Mouse (Mus musculus): Measurements from ENCODE around the gene Ndufs5. TPM values are rescaled to one million over a fixed set of nuclear protein-coding genes. Genes with fewer than 3 reads are reported as not detected.
A peak's percentile ranks its signal among the peaks of the same experiment; 100 is the strongest.

The Ndufs5 gene
- polyA plus RNA-seq, 1 experiment: 16.5 TPM

- no peaks in the 10 kb centered on the region for H3K36me3 ChIP-seq (ENCODE audit: control insufficient read depth, insufficient read depth, low read length)
- no peak overlapping the region for H3K27ac ChIP-seq (ENCODE audit: insufficient read depth, low read depth, low read length)
- TF ChIP-seq CTCF (IDR thresholded peaks at IDR 0.05; ENCODE audit: extremely low read depth, insufficient read length, insufficient replicate concordance, low read depth, low read length): no peak
- no peak for TF ChIP-seq POLR2A (IDR thresholded peaks at IDR 0.05; ENCODE audit: low read depth, low read length)
- peaks cover 2% of the 10 kb centered on the region; the same call in 1 of the 2 replicates for H3K4me1 ChIP-seq (ENCODE audit: control insufficient read depth, insufficient read depth, insufficient read length, low read length)
- H3K4me3 ChIP-seq (ENCODE audit: low read depth, low read length): peak overlapping the region; percentile 84
- H3K27me3 ChIP-seq (ENCODE audit: control insufficient read depth, insufficient read depth, low read length): 0 out of 2 replicates have a peak, but pooled peaks cover 2% of the 10 kb centered on the region
- WGBS: 73% methylated on average over 11 of the region's 11 CpGs
Observed at GRCm38 (mm10) chr4:123665681-123666278, 52.2 kb downstream of the Ndufs5 start.

DNA sequence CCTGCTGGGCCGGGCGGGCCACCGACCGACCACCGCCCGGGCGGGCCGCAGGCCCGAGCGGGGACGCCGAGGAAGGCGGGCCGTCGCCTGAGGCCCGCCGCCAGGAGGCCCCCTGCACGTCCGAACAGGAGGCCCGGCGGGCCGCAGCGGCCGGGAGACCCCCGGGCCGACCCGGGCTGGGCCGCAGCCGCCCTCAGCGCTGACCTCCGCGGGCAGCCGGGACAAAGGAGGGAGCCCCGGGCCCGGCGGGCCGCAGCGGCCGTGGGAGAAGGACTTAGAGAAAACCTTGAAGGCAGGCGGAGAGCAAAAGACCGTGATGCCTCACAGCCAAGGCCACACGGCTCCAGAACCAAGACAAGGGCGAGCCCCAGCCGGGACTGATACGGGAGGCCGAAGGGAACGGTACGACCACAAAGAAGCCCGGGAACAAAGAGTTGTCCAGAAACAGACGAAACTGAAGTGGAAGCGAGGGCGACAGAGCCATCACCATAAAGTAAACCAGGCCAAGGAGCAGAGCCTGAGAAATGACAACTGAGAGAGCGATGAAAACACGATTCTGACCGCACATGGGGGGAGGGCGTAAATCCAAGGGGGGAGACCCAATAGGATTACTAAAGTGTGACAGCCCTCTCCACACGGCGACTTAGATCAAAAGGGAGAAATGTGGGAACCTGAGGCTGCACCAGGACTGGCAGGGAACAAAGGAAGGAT, 52.9 kb downstream of the Ndufs5 start:
- WGBS: 2% methylated on average over 58 of the region's 58 CpGs
- H3K27ac ChIP-seq (ENCODE audit: insufficient read depth, low read depth, low read length): peak overlapping the region; percentile 38
- H3K36me3 ChIP-seq (ENCODE audit: control insufficient read depth, insufficient read depth, low read length): no peaks in the 10 kb centered on the region
- H3K4me3 ChIP-seq (ENCODE audit: low read depth, low read length): peak overlapping the region; percentile 84
- H3K4me1 ChIP-seq (ENCODE audit: control insufficient read depth, insufficient read depth, insufficient read length, low read length): peaks cover 2% of the 10 kb centered on the region; the same call in 1 of the 2 replicates
- H3K27me3 ChIP-seq (ENCODE audit: control insufficient read depth, insufficient read depth, low read length): 0 out of 2 replicates have a peak, but pooled peaks cover 2% of the 10 kb centered on the region
- no peak for TF ChIP-seq POLR2A (IDR thresholded peaks at IDR 0.05; ENCODE audit: low read depth, low read length)
- 0 out of 2 replicates have a peak, but pooled peaks have one; percentile 2 for TF ChIP-seq CTCF (IDR thresholded peaks at IDR 0.05; ENCODE audit: extremely low read depth, insufficient read length, insufficient replicate concordance, low read depth, low read length)

- peak; percentile 53 for TF ChIP-seq POLR2A (IDR thresholded peaks at IDR 0.05; ENCODE audit: low read depth, low read length)
- TF ChIP-seq CTCF (IDR thresholded peaks at IDR 0.05; ENCODE audit: extremely low read depth, insufficient read length, insufficient replicate concordance, low read depth, low read length): no peak
- Histone ChIP-seq H3K4me3 (ENCODE audit: low read depth, low read length) (peak overlapping the region; percentile 84), H3K4me1 (ENCODE audit: control insufficient read depth, insufficient read depth, insufficient read length, low read length) (peaks cover 2% of the 10 kb centered on the region; the same call in 1 of the 2 replicates), H3K27me3 (ENCODE audit: control insufficient read depth, insufficient read depth, low read length) (0 out of 2 replicates have a peak, but pooled peaks cover 2% of the 10 kb centered on the region), H3K27ac (ENCODE audit: insufficient read depth, low read depth, low read length) (peak overlapping the region; percentile 73), H3K36me3 (ENCODE audit: control insufficient read depth, insufficient read depth, low read length) (no peaks in the 10 kb centered on the region)
- under 1% methylated on average over 116 of the region's 125 CpGs for WGBS
Observed at GRCm38 (mm10) chr4:123664021-123664950, 53.7 kb downstream of the Ndufs5 start.

DNA sequence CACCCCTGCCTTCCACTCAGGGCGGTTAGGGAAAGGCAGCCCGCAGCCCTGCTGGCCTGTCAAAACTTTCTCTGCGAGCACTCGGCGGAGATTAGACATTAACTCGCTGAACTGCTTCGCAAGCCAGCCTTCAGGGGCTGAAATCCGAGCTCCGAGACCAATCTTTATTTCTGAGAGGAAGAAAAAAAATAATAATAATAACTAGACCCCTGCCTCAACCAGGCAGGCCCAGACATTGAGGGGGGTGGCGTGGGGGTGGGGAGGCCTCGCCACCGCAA, 54.4 kb downstream of the Ndufs5 start:
- 0 out of 2 replicates have a peak, but pooled peaks cover 2% of the 10 kb centered on the region for H3K27me3 ChIP-seq (ENCODE audit: control insufficient read depth, insufficient read depth, low read length)
- TF ChIP-seq CTCF (IDR thresholded peaks at IDR 0.05; ENCODE audit: extremely low read depth, insufficient read length, insufficient replicate concordance, low read depth, low read length): no peak
- peaks cover 2% of the 10 kb centered on the region; the same call in 1 of the 2 replicates for H3K4me1 ChIP-seq (ENCODE audit: control insufficient read depth, insufficient read depth, insufficient read length, low read length)
- no peak overlapping the region for H3K27ac ChIP-seq (ENCODE audit: insufficient read depth, low read depth, low read length)
- no peaks in the 10 kb centered on the region for H3K36me3 ChIP-seq (ENCODE audit: control insufficient read depth, insufficient read depth, low read length)
- WGBS: under 1% methylated on average over 12 of the region's 12 CpGs
- peak overlapping the region; percentile 84 for H3K4me3 ChIP-seq (ENCODE audit: low read depth, low read length)

DNA sequence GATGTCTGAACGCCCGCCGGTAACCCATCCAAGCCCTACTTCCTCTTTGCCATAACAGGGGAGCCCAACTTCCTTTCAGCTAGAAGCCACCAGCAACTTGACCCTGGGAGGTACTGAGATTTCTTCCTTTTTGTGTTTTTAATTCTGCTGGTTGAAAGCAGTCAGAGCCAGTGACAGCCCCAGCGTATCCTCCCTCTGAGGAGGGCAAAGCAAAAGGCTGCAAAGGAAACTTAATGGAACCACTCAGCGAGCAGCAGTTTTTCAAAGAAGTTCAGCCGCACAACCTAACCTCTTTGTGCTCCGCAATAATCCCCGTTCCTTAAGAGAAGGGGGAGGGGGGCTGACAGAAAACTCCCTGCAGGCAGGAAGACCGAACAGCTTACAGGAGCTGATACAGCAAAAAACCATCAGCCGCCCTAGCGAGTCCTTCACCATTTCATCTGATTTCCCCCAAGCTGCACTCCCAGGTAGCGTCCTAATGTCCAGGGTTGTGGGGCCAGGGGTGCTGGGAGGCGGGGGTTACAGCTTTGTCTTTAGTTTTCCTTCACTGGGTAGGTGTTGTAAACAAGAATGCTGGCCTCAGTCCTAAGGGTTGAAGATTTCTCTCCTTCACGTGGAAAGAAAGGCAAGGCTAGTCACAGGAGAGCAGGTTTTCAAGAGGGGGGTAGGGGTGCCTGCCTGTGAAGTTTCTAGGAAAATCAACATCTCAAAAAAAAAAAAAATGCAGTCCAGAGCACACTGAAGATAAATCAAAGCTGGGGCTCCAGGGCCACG, 54.9 kb downstream of the Ndufs5 start:
- Histone ChIP-seq H3K27me3 (ENCODE audit: control insufficient read depth, insufficient read depth, low read length) (0 out of 2 replicates have a peak, but pooled peaks cover 2% of the 10 kb centered on the region), H3K27ac (ENCODE audit: insufficient read depth, low read depth, low read length) (no peak overlapping the region), H3K4me1 (ENCODE audit: control insufficient read depth, insufficient read depth, insufficient read length, low read length) (peaks cover 2% of the 10 kb centered on the region; the same call in 1 of the 2 replicates), H3K36me3 (ENCODE audit: control insufficient read depth, insufficient read depth, low read length) (no peaks in the 10 kb centered on the region), H3K4me3 (ENCODE audit: low read depth, low read length) (peak overlapping the region; percentile 84)
- no peak for TF ChIP-seq CTCF (IDR thresholded peaks at IDR 0.05; ENCODE audit: extremely low read depth, insufficient read length, insufficient replicate concordance, low read depth, low read length)
- no peak for TF ChIP-seq POLR2A (IDR thresholded peaks at IDR 0.05; ENCODE audit: low read depth, low read length)
- 51% methylated on average over 15 of the region's 15 CpGs for WGBS

Other genes with a start within 250 kb of the Ndufs5 start
- gene Macf1, start 33.8 kb downstream of the Ndufs5 start, polyA plus RNA-seq (2012; rRNA removed): 14.9 and 22.3 TPM in 2 replicates
- 19.7 and 29.1 TPM in 2 replicates for gene Akirin1, start 32.1 kb upstream of the Ndufs5 start, polyA plus RNA-seq (2012; rRNA removed)
- 3.3 and 6.2 TPM in 2 replicates for gene Rhbdl2, start 69.7 kb upstream of the Ndufs5 start, polyA plus RNA-seq (2012; rRNA removed)
- gene 4933427I04Rik, start 141.5 kb upstream of the Ndufs5 start, polyA plus RNA-seq (2012; rRNA removed): not detected in 2 replicates
- gene Mycbp, start 186.6 kb upstream of the Ndufs5 start, polyA plus RNA-seq (2012; rRNA removed): 4.2 and 8.0 TPM in 2 replicates
- gene Rragc, start 199.2 kb upstream of the Ndufs5 start, polyA plus RNA-seq (2012; rRNA removed): 12.8 and 28.6 TPM in 2 replicates
- gene 4930535I16Rik, start 199.8 kb upstream of the Ndufs5 start, polyA plus RNA-seq (2012; rRNA removed): 1.0 TPM in 1 of 2 replicates, not detected in the other

Measured in small intestine, adult 2 months (tissue).